Mouse (Mus musculus): ENCODE measurements around the gene Uhmk1.

Gene Uhmk1

GRCm38 (mm10) chr1:170175848-170176247 is 39.3 kb downstream of the Uhmk1 start:
- no peak for DNase-seq (ENCODE audit: low spot score in 2 of 2)

- DNase-seq (ENCODE audit: low spot score in 2 of 2): peak; percentile 98
These were observed 40.3 kb downstream of the Uhmk1 start, which contains the start of gene Uap1 for GRCm38 (mm10) chr1:170174814-170175332. TSS of gene Uap1 (minus strand) at chr1:170174957.

- DNase-seq (ENCODE audit: low spot score in 2 of 2): peak in 1 of 2 experiments; percentile 22
These were observed 41.0 kb downstream of the Uhmk1 start for GRCm38 (mm10) chr1:170173991-170174813.

- no peak for DNase-seq (ENCODE audit: low spot score in 2 of 2)
These were observed 47.4 kb downstream of the Uhmk1 start for GRCm38 (mm10) chr1:170167781-170168180.

DNA sequence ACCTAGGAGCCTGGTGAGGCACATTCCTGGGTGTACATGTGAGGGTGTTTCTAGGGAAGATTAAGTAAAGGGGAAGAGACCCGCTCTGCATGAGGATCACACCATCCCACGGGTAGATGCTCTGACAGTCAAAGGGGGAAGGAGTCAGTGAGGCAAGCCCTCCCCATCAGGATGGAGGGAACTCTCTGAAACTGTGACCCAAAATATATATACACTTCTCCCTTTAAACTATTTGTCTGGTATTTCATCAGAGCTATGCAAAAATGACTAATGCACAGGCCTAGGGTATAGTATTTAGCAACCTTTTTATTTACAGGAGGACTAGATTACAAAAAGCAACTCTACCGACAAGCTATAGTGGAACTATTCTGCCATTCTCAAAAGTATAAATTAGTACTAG is 50.3 kb downstream of the Uhmk1 start:
- DNase-seq (ENCODE audit: low spot score in 2 of 2): no peak

GRCm38 (mm10) chr1:170164053-170164614 is 51.1 kb downstream of the Uhmk1 start:
- no peak for DNase-seq (ENCODE audit: low spot score in 2 of 2)

DNA sequence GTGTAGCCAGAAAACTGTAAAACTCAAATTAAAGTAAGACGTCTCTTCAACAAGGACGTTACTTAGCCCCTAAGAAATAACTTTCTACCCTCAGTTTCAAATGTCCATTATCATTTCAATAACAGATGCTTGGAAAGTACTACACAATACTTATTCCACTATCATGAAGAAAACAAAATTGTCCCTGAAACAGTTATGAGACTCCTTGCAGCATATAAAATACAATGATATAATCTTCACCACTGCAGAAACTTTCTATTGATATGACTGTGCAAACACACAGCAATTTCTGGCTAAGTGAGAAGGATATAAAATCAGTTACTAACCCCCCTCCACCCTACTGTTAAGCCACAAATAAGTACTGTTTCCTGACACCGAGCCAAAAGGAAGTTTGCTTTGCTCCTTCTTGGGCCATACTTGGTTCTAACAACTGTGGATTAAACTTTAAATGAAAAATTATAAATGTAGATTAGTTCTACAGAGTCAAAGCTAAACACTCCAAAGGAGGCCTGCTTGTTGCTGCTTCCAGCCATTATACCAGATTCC is 51.7 kb downstream of the Uhmk1 start:
- DNase-seq (ENCODE audit: low spot score in 2 of 2): no peak

- no peak for DNase-seq (ENCODE audit: low spot score in 2 of 2)
These were observed 53.3 kb downstream of the Uhmk1 start for GRCm38 (mm10) chr1:170161852-170162251.

DNA sequence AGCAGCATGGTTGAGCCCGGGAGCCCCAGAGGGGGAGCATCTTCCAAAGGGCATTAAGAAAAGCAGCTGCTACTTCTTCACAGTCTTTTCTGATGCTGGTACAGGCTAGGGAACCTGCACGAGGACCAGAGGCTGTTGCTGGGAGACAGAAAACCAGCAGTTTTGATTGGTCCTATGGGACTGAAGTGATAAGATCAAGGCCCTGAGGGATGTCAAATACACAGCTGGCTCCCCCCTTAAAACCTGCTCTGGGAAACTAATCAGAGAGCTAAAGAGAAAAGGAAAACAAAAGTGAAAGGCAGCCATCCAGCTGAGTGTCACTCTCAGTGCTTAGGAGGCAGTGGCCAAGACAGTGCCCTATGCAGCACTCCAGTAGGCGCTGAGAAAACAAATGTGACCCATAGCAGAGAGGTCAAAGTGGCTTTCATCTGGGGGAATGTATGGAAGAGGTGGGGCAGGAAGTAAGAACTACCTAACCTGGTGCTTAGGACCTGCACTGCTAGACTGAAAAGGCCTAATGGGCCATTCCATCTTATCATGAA is 54.7 kb downstream of the Uhmk1 start:
- no peak for DNase-seq (ENCODE audit: low spot score in 2 of 2)

DNA sequence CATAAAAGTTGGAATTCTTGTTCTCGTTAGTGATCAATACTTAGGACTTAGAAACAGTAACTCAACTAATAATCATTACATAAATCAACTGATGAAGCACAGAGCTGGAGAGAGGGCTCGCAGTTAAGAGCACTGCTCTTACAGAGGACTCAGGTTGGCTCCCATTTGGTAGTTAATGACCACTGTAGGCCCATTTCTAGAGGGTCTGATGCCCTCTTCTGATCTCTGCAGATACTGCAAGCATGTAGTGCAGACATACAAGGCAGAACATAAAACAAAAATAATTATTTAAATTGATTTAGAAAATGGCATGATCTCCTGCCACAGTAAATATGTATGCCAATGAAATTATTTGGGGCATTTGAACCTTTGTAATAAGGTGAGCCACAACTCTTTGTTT is 55.5 kb downstream of the Uhmk1 start:
- DNase-seq (ENCODE audit: low spot score in 2 of 2): no peak

- DNase-seq (ENCODE audit: low spot score in 2 of 2): no peak
These were observed 59.4 kb downstream of the Uhmk1 start for GRCm38 (mm10) chr1:170155761-170156160.

GRCm38 (mm10) chr1:170155298-170155697 is 59.9 kb downstream of the Uhmk1 start:
- DNase-seq (ENCODE audit: low spot score in 2 of 2): no peak

DNA sequence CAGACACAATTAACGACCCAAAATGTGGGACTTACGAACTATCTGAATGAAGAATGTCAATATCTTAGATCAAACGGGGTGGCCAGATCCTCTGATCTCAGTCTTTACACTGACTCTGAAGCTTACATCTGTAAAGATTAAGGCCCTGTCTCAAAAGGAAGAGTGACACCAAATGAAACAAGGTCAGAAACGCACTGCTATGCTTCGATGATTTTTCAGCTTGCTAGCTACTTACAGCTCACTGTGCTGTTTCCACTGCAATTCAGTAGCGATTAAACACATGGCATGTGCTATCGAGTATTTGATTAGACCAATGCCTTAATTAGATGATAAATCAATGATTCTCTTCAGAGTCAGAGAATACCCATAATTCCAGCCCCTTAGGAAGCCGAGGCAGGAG is 61.2 kb downstream of the Uhmk1 start:
- no peak for DNase-seq (ENCODE audit: low spot score in 2 of 2)

DNA sequence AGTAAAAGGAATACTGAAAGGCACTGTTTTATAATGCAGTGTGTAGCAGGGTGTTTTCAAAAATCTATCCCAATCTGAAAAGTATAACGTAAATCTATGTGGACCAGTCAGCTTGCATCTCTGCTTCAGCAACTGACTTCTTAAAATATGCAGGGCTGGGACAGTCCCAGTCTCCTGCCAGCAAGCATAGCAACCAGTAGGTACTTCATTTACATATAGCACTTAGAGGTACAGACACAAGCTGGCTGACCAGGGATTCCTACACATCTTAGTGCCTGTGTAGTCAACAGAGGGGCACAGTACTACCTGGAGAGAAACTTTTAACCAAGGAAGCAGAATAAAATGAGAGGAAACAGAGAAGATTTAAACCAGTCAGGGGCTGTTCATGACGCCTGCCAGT is 62.6 kb downstream of the Uhmk1 start:
- DNase-seq (ENCODE audit: low spot score in 2 of 2): no peak

GRCm38 (mm10) chr1:170150870-170151269 is 64.3 kb downstream of the Uhmk1 start:
- DNase-seq (ENCODE audit: low spot score in 2 of 2): no peak

GRCm38 (mm10) chr1:170149756-170150155 is 65.4 kb downstream of the Uhmk1 start:
- no peak for DNase-seq (ENCODE audit: low spot score in 2 of 2)

- no peak for DNase-seq (ENCODE audit: low spot score in 2 of 2)
These were observed 66.7 kb downstream of the Uhmk1 start for GRCm38 (mm10) chr1:170148536-170148935.

DNA sequence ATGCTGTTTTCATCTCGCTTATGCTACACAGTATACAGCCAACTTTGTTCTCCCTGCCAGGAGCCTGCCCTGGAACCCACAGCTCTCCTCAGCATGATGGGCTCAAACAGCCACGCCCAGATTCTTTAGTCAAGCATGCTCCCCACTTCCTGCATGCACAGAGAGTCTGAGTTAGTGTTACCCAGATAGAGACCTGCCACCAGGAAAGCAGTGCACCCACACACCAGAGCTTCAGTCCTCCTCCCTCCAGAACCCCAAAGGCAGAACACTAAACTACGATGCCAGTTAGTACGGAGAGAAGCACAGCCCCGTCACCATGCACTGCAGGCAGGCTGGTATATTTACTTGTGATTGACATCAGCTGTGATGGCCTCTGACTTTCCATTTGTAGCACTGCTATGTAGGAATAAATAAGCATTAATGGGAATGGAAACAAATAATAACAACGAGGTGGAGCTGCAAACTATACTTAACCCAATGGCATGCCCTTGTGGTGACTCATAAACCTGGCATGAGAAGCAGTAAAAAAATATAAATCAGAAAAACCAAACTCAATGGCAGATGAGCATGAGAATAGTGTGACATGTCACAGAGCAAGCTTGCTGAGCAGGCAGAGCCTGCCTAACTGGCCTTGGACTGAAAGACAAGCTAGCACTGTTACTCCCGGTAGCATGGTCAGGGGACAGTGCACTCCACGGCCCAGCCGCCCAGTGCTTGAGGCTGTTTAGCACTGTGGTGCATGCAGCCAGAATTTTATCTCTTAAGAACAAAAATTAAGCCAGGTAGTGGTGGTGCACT is 67.3 kb downstream of the Uhmk1 start:
- DNase-seq (ENCODE audit: low spot score in 2 of 2): no peak

- no peak for DNase-seq (ENCODE audit: low spot score in 2 of 2)
These were observed 69.6 kb downstream of the Uhmk1 start for GRCm38 (mm10) chr1:170145606-170146005.
